Mouse (Mus musculus): ENCODE measurements around the gene Lpxn. TPM values are rescaled to one million over a fixed set of nuclear protein-coding genes. Genes with fewer than 3 reads are reported as not detected.

Lpxn gene
- 0.11 TPM for polyA plus RNA-seq (2012; fragmentation: generic; extraction: Trizol)
- long read RNA-seq, experiment 1, partial matches to known transcripts = 0 of 1 reads
- long read RNA-seq, experiment 1, other reads (novel, unspliced or antisense) = 1 of 1 reads
- long read RNA-seq, experiment 2 = 0 reads

- peak within 1 kb of the TSS; percentile 89 for H3K4me3 ChIP-seq (ENCODE audit: insufficient read depth, poor library complexity, severe bottlenecking)
- H3K79me3 ChIP-seq (ENCODE audit: low read depth) = peaks cover 38% of the 10 kb centered on the region
- peak within 1 kb of the TSS; percentile 96 for H3ac ChIP-seq (ENCODE audit: control insufficient read depth, insufficient read length, low read depth)
- H3K27me3 ChIP-seq (ENCODE audit: control insufficient read depth, insufficient read depth, insufficient read length) = no peaks in the 10 kb centered on the region
- peaks cover 28% of the 10 kb centered on the region for H3K36me3 ChIP-seq (ENCODE audit: control insufficient read depth, insufficient read depth)
- peaks cover 44% of the 10 kb centered on the region for H3K79me2 ChIP-seq (ENCODE audit: control insufficient read depth, insufficient read depth)
- TF ChIP-seq MYOD1 (IDR thresholded peaks at IDR 0.05; ENCODE audit: control insufficient read depth, insufficient read length, low read depth) = no peak
- no peak for TF ChIP-seq FOSL1 (IDR thresholded peaks at IDR 0.05; ENCODE audit: insufficient read depth, low read length, poor library complexity, severe bottlenecking)
- no peak for TF ChIP-seq USF1 (IDR thresholded peaks at IDR 0.05; ENCODE audit: low read depth)
- peak; percentile 65 for TF ChIP-seq MAX (IDR thresholded peaks at IDR 0.05)
These were observed at the start of gene Lpxn, which contains the start of gene Zfp91 for GRCm38 (mm10) chr19:12795511-12796327. Gene Lpxn, plus strand, starts transcription at chr19:12796193. Gene Zfp91, minus strand, starts transcription at chr19:12796126.

GRCm38 (mm10) chr19:12756286-12756685 lies 39.7 kb upstream of the Lpxn start:
- TF ChIP-seq FOSL1 (IDR thresholded peaks at IDR 0.05; ENCODE audit: insufficient read depth, low read length, poor library complexity, severe bottlenecking) (no peak), MAX (IDR thresholded peaks at IDR 0.05) (no peak), CTCF (IDR thresholded peaks at IDR 0.05; ENCODE audit: control insufficient read depth, insufficient read depth, insufficient read length) (no peak), MYOG (IDR thresholded peaks at IDR 0.05; ENCODE audit: control insufficient read depth, extremely low read depth, insufficient read length) (no peak)
- Histone ChIP-seq H3K4me3 (ENCODE audit: insufficient read depth, poor library complexity, severe bottlenecking) (no peak overlapping the region), H3ac (ENCODE audit: control insufficient read depth, insufficient read length, low read depth) (no peak overlapping the region), H3K79me3 (ENCODE audit: low read depth) (no peaks in the 10 kb centered on the region), H3K27me3 (ENCODE audit: control insufficient read depth, insufficient read depth, insufficient read length) (no peaks in the 10 kb centered on the region), H3K79me2 (ENCODE audit: control insufficient read depth, insufficient read depth) (no peaks in the 10 kb centered on the region), H3K36me3 (ENCODE audit: control insufficient read depth, insufficient read depth) (peaks cover 2% of the 10 kb centered on the region)

DNA sequence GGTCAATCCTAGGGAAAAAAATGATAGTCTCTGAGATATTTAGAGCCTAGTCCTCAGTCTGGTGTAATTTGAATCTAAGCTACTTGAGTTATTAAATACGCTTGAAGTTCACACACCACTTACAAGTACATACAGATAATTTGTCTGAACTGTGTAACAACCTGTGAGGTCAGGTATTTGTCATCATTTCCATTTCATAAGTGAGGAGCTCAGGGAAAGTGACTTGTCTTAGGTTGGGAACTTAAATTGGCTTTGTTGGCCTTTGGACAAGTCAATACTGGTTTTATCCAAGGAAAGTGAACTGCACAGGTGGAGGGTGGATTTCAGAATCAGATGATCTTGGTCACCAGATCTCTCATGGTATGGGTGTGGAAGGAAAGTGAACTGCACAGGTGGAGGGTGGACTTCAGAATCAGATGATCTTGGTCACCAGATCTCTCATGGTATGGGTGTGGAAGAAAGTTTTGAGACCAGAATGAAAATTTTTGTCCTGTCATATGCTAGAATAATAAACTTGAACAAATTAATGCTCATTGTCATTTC lies 37.0 kb upstream of the Lpxn start:
- TF ChIP-seq MYOD1 (IDR thresholded peaks at IDR 0.05; ENCODE audit: control insufficient read depth, insufficient read length, low read depth) (no peak), MAX (IDR thresholded peaks at IDR 0.05) (no peak), USF1 (IDR thresholded peaks at IDR 0.05; ENCODE audit: low read depth) (no peak)
- Histone ChIP-seq H3K4me3 (ENCODE audit: insufficient read depth, poor library complexity, severe bottlenecking) (no peak overlapping the region), H3K27me3 (ENCODE audit: control insufficient read depth, insufficient read depth, insufficient read length) (no peaks in the 10 kb centered on the region), H3ac (ENCODE audit: control insufficient read depth, insufficient read length, low read depth) (no peak overlapping the region), H3K36me3 (ENCODE audit: control insufficient read depth, insufficient read depth) (peaks cover 27% of the 10 kb centered on the region), H3K79me2 (ENCODE audit: control insufficient read depth, insufficient read depth) (no peaks in the 10 kb centered on the region), H3K79me3 (ENCODE audit: low read depth) (no peaks in the 10 kb centered on the region)

- no peak for TF ChIP-seq USF1 (IDR thresholded peaks at IDR 0.05; ENCODE audit: low read depth)
- H3K4me3 ChIP-seq (ENCODE audit: insufficient read depth, poor library complexity, severe bottlenecking) = no peak overlapping the region
- H3ac ChIP-seq (ENCODE audit: control insufficient read depth, insufficient read length, low read depth) = no peak overlapping the region
- peaks cover 34% of the 10 kb centered on the region for H3K36me3 ChIP-seq (ENCODE audit: control insufficient read depth, insufficient read depth)
- no peaks in the 10 kb centered on the region for H3K79me3 ChIP-seq (ENCODE audit: low read depth)
- no peaks in the 10 kb centered on the region for H3K79me2 ChIP-seq (ENCODE audit: control insufficient read depth, insufficient read depth)
- no peaks in the 10 kb centered on the region for H3K27me3 ChIP-seq (ENCODE audit: control insufficient read depth, insufficient read depth, insufficient read length)
These were observed 36.3 kb upstream of the Lpxn start for GRCm38 (mm10) chr19:12759656-12760055.

- Histone ChIP-seq H3K79me2 (ENCODE audit: control insufficient read depth, insufficient read depth) (no peaks in the 10 kb centered on the region), H3ac (ENCODE audit: control insufficient read depth, insufficient read length, low read depth) (no peak overlapping the region), H3K79me3 (ENCODE audit: low read depth) (no peaks in the 10 kb centered on the region), H3K27me3 (ENCODE audit: control insufficient read depth, insufficient read depth, insufficient read length) (no peaks in the 10 kb centered on the region), H3K4me3 (ENCODE audit: insufficient read depth, poor library complexity, severe bottlenecking) (no peak overlapping the region), H3K36me3 (ENCODE audit: control insufficient read depth, insufficient read depth) (peaks cover 57% of the 10 kb centered on the region)
- TF ChIP-seq MYOG (IDR thresholded peaks at IDR 0.05; ENCODE audit: control insufficient read depth, extremely low read depth, insufficient read length) (no peak), MAX (IDR thresholded peaks at IDR 0.05) (peak; percentile 20)
These were observed 33.5 kb upstream of the Lpxn start for GRCm38 (mm10) chr19:12762212-12763130.

DNA sequence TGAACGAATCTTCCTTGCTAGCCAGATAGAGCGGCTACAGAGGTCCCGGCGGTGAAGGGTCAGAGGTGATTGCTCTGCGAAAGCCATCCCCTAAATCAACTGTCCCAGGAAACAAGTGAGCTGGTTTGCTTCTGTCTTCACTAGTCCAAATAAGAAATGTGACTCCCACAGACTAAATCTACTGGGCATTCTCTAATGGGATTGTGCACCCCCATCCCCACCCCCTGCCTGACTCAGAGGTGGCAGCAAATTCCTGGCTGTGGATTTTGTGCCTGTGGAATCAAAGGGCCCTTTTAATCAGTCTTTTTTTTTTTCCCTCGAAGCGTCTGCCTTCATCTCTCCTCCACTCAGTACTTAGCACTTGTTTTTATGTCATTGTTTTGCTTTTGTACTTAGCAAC lies 30.7 kb upstream of the Lpxn start, which contains the start of gene Cntf:
Cntf (minus strand) TSS at position 325 of the 400 bp plus-strand sequence.
- Histone ChIP-seq H3ac (ENCODE audit: control insufficient read depth, insufficient read length, low read depth) (no peak within 1 kb of the TSS), H3K79me3 (ENCODE audit: low read depth) (peaks cover 6% of the 10 kb centered on the region), H3K79me2 (ENCODE audit: control insufficient read depth, insufficient read depth) (peaks cover 26% of the 10 kb centered on the region), H3K4me3 (ENCODE audit: insufficient read depth, poor library complexity, severe bottlenecking) (no peak within 1 kb of the TSS), H3K27me3 (ENCODE audit: control insufficient read depth, insufficient read depth, insufficient read length) (no peaks in the 10 kb centered on the region), H3K36me3 (ENCODE audit: control insufficient read depth, insufficient read depth) (peaks cover 84% of the 10 kb centered on the region)
- TF ChIP-seq FOSL1 (IDR thresholded peaks at IDR 0.05; ENCODE audit: insufficient read depth, low read length, poor library complexity, severe bottlenecking) = no peak
- TF ChIP-seq MYOG (IDR thresholded peaks at IDR 0.05; ENCODE audit: control insufficient read depth, extremely low read depth, insufficient read length) = no peak
- TF ChIP-seq MYOD1 (IDR thresholded peaks at IDR 0.05; ENCODE audit: control insufficient read depth, insufficient read length, low read depth) = no peak
- no peak for TF ChIP-seq CEBPB (IDR thresholded peaks at IDR 0.05; ENCODE audit: low read depth)
- TF ChIP-seq CTCF (IDR thresholded peaks at IDR 0.05; ENCODE audit: control insufficient read depth, insufficient read depth, insufficient read length) = no peak
- TF ChIP-seq MAX (IDR thresholded peaks at IDR 0.05) = no peak
- no peak for TF ChIP-seq USF1 (IDR thresholded peaks at IDR 0.05; ENCODE audit: low read depth)

All from C2C12 (cell line).